Mouse (Mus musculus) frontal cortex, postnatal 25 days (tissue): ENCODE measurements around the gene Mphosph9.
"Not testable (repeated sequence)": the region's sequence is repeated elsewhere in the genome, so short reads cannot be mapped to it uniquely, and the experiment has no call there.

ENCODE experiments used
- DNase-seq, 2 experiments: peaks; one replicate each; pipeline ENCODE4 v3.0.0; 2022; ENCODE audit warnings: low spot score in 2 of 2

Gene Mphosph9

GRCm38 (mm10) chr5:124342897-124343296 lies 15.1 kb upstream of the Mphosph9 start:
- DNase-seq, result no peak

- DNase-seq, result not testable (repeated sequence)
Measured at GRCm38 (mm10) chr5:124341753-124342339, 14.1 kb upstream of the Mphosph9 start.

- DNase-seq, result no peak
Measured at GRCm38 (mm10) chr5:124338791-124339190, 11.0 kb upstream of the Mphosph9 start.

GRCm38 (mm10) chr5:124337909-124338308 lies 10.1 kb upstream of the Mphosph9 start:
- no peak for DNase-seq

- DNase-seq, result no peak
Measured at GRCm38 (mm10) chr5:124337103-124337502, 9.3 kb upstream of the Mphosph9 start.

GRCm38 (mm10) chr5:124334392-124334791 lies 6.6 kb upstream of the Mphosph9 start:
- DNase-seq, result no peak

GRCm38 (mm10) chr5:124330086-124330485 lies 2.3 kb upstream of the Mphosph9 start:
- no peak for DNase-seq

- DNase-seq, result no peak
Measured at GRCm38 (mm10) chr5:124326829-124327228, 943 bp downstream of the Mphosph9 start.

GRCm38 (mm10) chr5:124317648-124318047 lies 10.1 kb downstream of the Mphosph9 start:
- no peak for DNase-seq

- DNase-seq, result no peak
Measured at GRCm38 (mm10) chr5:124315941-124316340, 11.8 kb downstream of the Mphosph9 start.

GRCm38 (mm10) chr5:124315498-124315897 lies 12.3 kb downstream of the Mphosph9 start:
- no peak for DNase-seq

- DNase-seq, result no peak
Measured at GRCm38 (mm10) chr5:124310091-124310490, 17.7 kb downstream of the Mphosph9 start.

GRCm38 (mm10) chr5:124309155-124309554 lies 18.6 kb downstream of the Mphosph9 start:
- DNase-seq, result no peak

GRCm38 (mm10) chr5:124302853-124303252 lies 24.9 kb downstream of the Mphosph9 start:
- not testable (repeated sequence) for DNase-seq

- no peak for DNase-seq
Measured at GRCm38 (mm10) chr5:124300132-124300531, 27.6 kb downstream of the Mphosph9 start.

GRCm38 (mm10) chr5:124299307-124299706 lies 28.5 kb downstream of the Mphosph9 start:
- not testable (repeated sequence) for DNase-seq

- DNase-seq, result no peak
Measured at GRCm38 (mm10) chr5:124296475-124296874, 31.3 kb downstream of the Mphosph9 start.

GRCm38 (mm10) chr5:124293967-124294366 lies 33.8 kb downstream of the Mphosph9 start:
- no peak for DNase-seq

- no peak for DNase-seq
Measured at GRCm38 (mm10) chr5:124290216-124290615, 37.6 kb downstream of the Mphosph9 start.

GRCm38 (mm10) chr5:124287616-124288247 lies 40.0 kb downstream of the Mphosph9 start:
- DNase-seq, result no peak

GRCm38 (mm10) chr5:124284330-124284729 lies 43.4 kb downstream of the Mphosph9 start:
- DNase-seq, result no peak

- DNase-seq, result no peak
Measured at GRCm38 (mm10) chr5:124282854-124283253, 44.9 kb downstream of the Mphosph9 start.

- DNase-seq, result no peak
Measured at GRCm38 (mm10) chr5:124270226-124270625, 57.5 kb downstream of the Mphosph9 start.

- DNase-seq, result no peak
Measured at GRCm38 (mm10) chr5:124269661-124270060, 58.1 kb downstream of the Mphosph9 start.
